In genomic region chr11:5336269-5336668, GRCm38 (mm10) we compare ENCODE assay signal across 25 mouse cellular contexts.
"Had no signal": no experiment of that assay in that cellular context is flagged by ENCODE, and none has a peak within 500 bp of the region (broad histone marks: within the 10 kb centered on the region; RNA-seq: fewer than 3 reads in every experiment).

No protein-coding gene starts in this region.

- ATAC-seq: hindbrain, postnatal 0 days; intestine, embryonic 16.5 days; liver, embryonic 12.5 days had no signal

- H3K4me1 ChIP-seq: heart, embryonic 10.5 days; heart, embryonic 15.5 days; hindbrain, embryonic 13.5 days; hindbrain, embryonic 15.5 days; limb, embryonic 13.5 days; limb, embryonic 15.5 days had no signal

- H3K9ac ChIP-seq: heart, embryonic 13.5 days; heart, embryonic 15.5 days; hindbrain, embryonic 13.5 days; hindbrain, embryonic 15.5 days; limb, embryonic 13.5 days; limb, embryonic 15.5 days; liver, embryonic 12.5 days; liver, embryonic 14.5 days had no signal

- H3K4me2 ChIP-seq: heart, embryonic 13.5 days; heart, embryonic 15.5 days; hindbrain, embryonic 13.5 days; hindbrain, embryonic 15.5 days; limb, embryonic 13.5 days; limb, embryonic 15.5 days; liver, embryonic 12.5 days had no signal

- DNase-seq: gastrocnemius, postnatal 14 days; gastrocnemius, postnatal 36 days; heart, adult 18-20 months; heart, postnatal 14 days; heart, postnatal 36 days; kidney, adult 11 months; kidney, adult 2 months; kidney, adult 9 months; kidney, postnatal 10 days; kidney, postnatal 25 days; kidney, postnatal 4 days; left cerebral cortex, postnatal 4 days had no signal

- H3K27ac ChIP-seq: heart, embryonic 10.5 days; heart, embryonic 13.5 days; heart, embryonic 15.5 days; hindbrain, embryonic 13.5 days; hindbrain, embryonic 15.5 days; hindbrain, postnatal 0 days; layer of hippocampus, adult 2 months; left cerebral cortex, adult 2 months; limb, embryonic 13.5 days; limb, embryonic 15.5 days; liver, embryonic 12.5 days; liver, embryonic 14.5 days had no signal

- H3K9me3 ChIP-seq: heart, embryonic 10.5 days; heart, embryonic 13.5 days; heart, embryonic 15.5 days; hindbrain, embryonic 13.5 days; hindbrain, embryonic 15.5 days; limb, embryonic 13.5 days; limb, embryonic 15.5 days; liver, embryonic 12.5 days had no signal

- H3K4me3 ChIP-seq: heart, embryonic 10.5 days; heart, embryonic 13.5 days; heart, embryonic 15.5 days; hindbrain, embryonic 13.5 days; hindbrain, embryonic 15.5 days; layer of hippocampus, adult 2 months; left cerebral cortex, adult 2 months; limb, embryonic 13.5 days; limb, embryonic 15.5 days; liver, embryonic 12.5 days had no signal

- H3K36me3 ChIP-seq: heart, embryonic 10.5 days; heart, embryonic 15.5 days; hindbrain, embryonic 13.5 days; hindbrain, embryonic 15.5 days; liver, embryonic 12.5 days had no signal

- H3K27me3 ChIP-seq: heart, embryonic 13.5 days; heart, embryonic 15.5 days; hindbrain, embryonic 13.5 days; hindbrain, embryonic 15.5 days; limb, embryonic 13.5 days; limb, embryonic 15.5 days; liver, embryonic 12.5 days had no signal
